Mouse (Mus musculus) CH12.LX (cell line): ENCODE data around the gene Rasal1.

ENCODE experiments used
- CTCF ChIP-seq, 2 experiments: IDR thresholded peaks in 1 of 2; conservative IDR thresholded peaks in 1 of 2; 2 replicates each; pipeline ENCODE4 v1.5.1; 2011 to 2012; ENCODE audit warnings: low read depth in 2 of 2, low read length in 2 of 2, improper control_type of control experiment in 1 of 2, inconsistent platforms in 1 of 2, mild to moderate bottlenecking in 1 of 2, moderate library complexity in 1 of 2
- EP300 ChIP-seq: IDR thresholded peaks from 2 replicates; pipeline ENCODE4 v1.6.1; 2011; ENCODE audit warnings: low read length, improper control_type of control experiment
- ETS1 ChIP-seq: conservative IDR thresholded peaks from 2 replicates; pipeline ENCODE4 v1.6.1; 2012; ENCODE audit warnings: low read depth, mild to moderate bottlenecking, inconsistent platforms, low read length, improper control_type of control experiment, moderate library complexity
- JUND ChIP-seq: conservative IDR thresholded peaks from 2 replicates; pipeline ENCODE4 v1.6.1; 2011; ENCODE audit warnings: low read depth, low read length, improper control_type of control experiment
- MAX ChIP-seq: IDR thresholded peaks from 2 replicates; pipeline ENCODE4 v1.6.1; 2011; ENCODE audit warnings: low read length, improper control_type of control experiment
- MXI1 ChIP-seq: IDR thresholded peaks from 2 replicates; pipeline ENCODE4 v1.6.1; 2011; ENCODE audit warnings: mild to moderate bottlenecking, low read depth, low read length, improper control_type of control experiment
- NELFE ChIP-seq: IDR thresholded peaks from 2 replicates; pipeline ENCODE4 v1.6.1; 2011; ENCODE audit warnings: low read depth, low read length, improper control_type of control experiment
- UBTF ChIP-seq: IDR thresholded peaks from 2 replicates; pipeline ENCODE4 v1.6.1; 2012; ENCODE audit warnings: low read depth, mild to moderate bottlenecking, inconsistent platforms, low read length, improper control_type of control experiment, moderate library complexity
- USF1 ChIP-seq: IDR thresholded peaks from 2 replicates; pipeline ENCODE4 v1.6.1; 2014; ENCODE audit warnings: low read depth, mild to moderate bottlenecking, inconsistent platforms, low read length, improper control_type of control experiment

DNA sequence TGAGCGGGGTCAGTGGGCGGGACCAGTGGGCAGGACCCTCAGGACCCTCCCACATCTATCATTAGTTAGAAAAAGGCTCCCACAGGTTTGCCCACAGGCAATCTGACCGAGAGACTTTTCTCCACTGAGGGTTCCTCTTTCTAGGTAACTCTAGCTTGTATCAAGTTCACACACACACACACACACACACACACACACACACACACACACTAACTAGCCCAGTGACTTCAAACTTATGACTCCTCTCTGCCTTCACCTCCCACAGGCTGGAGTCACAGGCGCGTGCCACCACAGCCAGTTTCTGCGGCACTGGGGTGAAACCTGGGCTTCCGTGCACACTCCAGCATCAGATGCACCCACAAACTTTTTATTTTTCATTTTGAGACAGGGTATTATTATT is 20.1 kb downstream of the Rasal1 start:
- TF ChIP-seq MAX (no peak), ETS1 (no peak), USF1 (no peak), JUND (no peak), UBTF (no peak), EP300 (no peak), CTCF (conservative IDR thresholded peaks at IDR 0.05 in 1 of 2, IDR thresholded peaks at IDR 0.05 in 1 of 2; ENCODE audit: low read depth in 2 of 2, low read length in 2 of 2) (no peak), MXI1 (no peak), NELFE (no peak)
